Mouse (Mus musculus) liver, embryonic 14.5 days (tissue): ENCODE results near the gene Akt3.

Experiments
- CTCF ChIP-seq: IDR thresholded peaks from 2 replicates; pipeline ENCODE4 v1.5.1; 2016; ENCODE audit warnings: antibody characterized with exemption, low read depth, control low read depth
- EP300 ChIP-seq: IDR thresholded peaks from 2 replicates; pipeline ENCODE4 v1.6.1; 2016; ENCODE audit warnings: antibody characterized with exemption, low read depth

- TF ChIP-seq CTCF (no peak), EP300 (no peak)
Observed at GRCm38 (mm10) chr1:177014346-177014745, 243.7 kb downstream of the Akt3 start.
